Mouse (Mus musculus) heart, postnatal 0 days (tissue): ENCODE measurements around the gene Dus3l.

Experiments used
- CTCF ChIP-seq: IDR thresholded peaks from 2 replicates; pipeline ENCODE4 v1.5.1; 2016; ENCODE audit warnings: antibody characterized with exemption, control low read depth, low read depth
- EP300 ChIP-seq: IDR thresholded peaks from 2 replicates; pipeline ENCODE4 v1.6.1; 2016; ENCODE audit warnings: antibody characterized with exemption, low read depth

- TF ChIP-seq CTCF (no peak), EP300 (no peak)
These were observed 28.0 kb downstream of the Dus3l start for GRCm38 (mm10) chr17:56792588-56792987.
